Mouse (Mus musculus): ENCODE measurements around the gene Kmt2e. TPM values are rescaled to one million over a fixed set of nuclear protein-coding genes. Genes with fewer than 3 reads are reported as not detected.

The Kmt2e gene
- polyA plus RNA-seq, 1 experiment from 2014 or later: 86.4 TPM

GRCm38 (mm10) chr5:23412247-23412948 is 21.8 kb upstream of the Kmt2e start:
- no peak overlapping the region for H3K9ac ChIP-seq
- H3K27me3 ChIP-seq (replicated peaks): no peaks in the 10 kb centered on the region
- WGBS: 60% methylated on average over 5 of the region's 5 CpGs
- peaks cover 20% of the 10 kb centered on the region for H3K4me1 ChIP-seq (replicated peaks)
- no peak overlapping the region for H3K27ac ChIP-seq
- H3K36me3 ChIP-seq: no peaks in the 10 kb centered on the region
- no peaks in the 10 kb centered on the region for H3K9me3 ChIP-seq
- no peak for ATAC-seq
- H3K4me2 ChIP-seq (replicated peaks): no peak overlapping the region
- no peak overlapping the region for H3K4me3 ChIP-seq (replicated peaks)

GRCm38 (mm10) chr5:23413058-23413457 is 21.2 kb upstream of the Kmt2e start:
- WGBS: 60% methylated on average over 4 of the region's 4 CpGs
- no peak overlapping the region for H3K4me2 ChIP-seq (replicated peaks)
- no peaks in the 10 kb centered on the region for H3K36me3 ChIP-seq
- no peaks in the 10 kb centered on the region for H3K9me3 ChIP-seq
- no peak overlapping the region for H3K27ac ChIP-seq
- H3K9ac ChIP-seq: no peak overlapping the region
- no peak overlapping the region for H3K4me3 ChIP-seq (replicated peaks)
- no peaks in the 10 kb centered on the region for H3K27me3 ChIP-seq (replicated peaks)
- H3K4me1 ChIP-seq (replicated peaks): peaks cover 23% of the 10 kb centered on the region
- ATAC-seq: no peak

GRCm38 (mm10) chr5:23413575-23414470 is 20.4 kb upstream of the Kmt2e start:
- WGBS: 48% methylated on average over 12 of the region's 12 CpGs
- no peak overlapping the region for H3K4me2 ChIP-seq (replicated peaks)
- no peak overlapping the region for H3K9ac ChIP-seq
- peaks cover 24% of the 10 kb centered on the region for H3K4me1 ChIP-seq (replicated peaks)
- peak overlapping the region; percentile 33; the same call in 1 of the 2 replicates for H3K27ac ChIP-seq
- no peaks in the 10 kb centered on the region for H3K36me3 ChIP-seq
- no peaks in the 10 kb centered on the region for H3K27me3 ChIP-seq (replicated peaks)
- no peak overlapping the region for H3K4me3 ChIP-seq (replicated peaks)
- no peaks in the 10 kb centered on the region for H3K9me3 ChIP-seq
- no peak for ATAC-seq

GRCm38 (mm10) chr5:23414490-23415126 is 19.6 kb upstream of the Kmt2e start:
- Histone ChIP-seq H3K9me3 (no peaks in the 10 kb centered on the region), H3K4me2 (replicated peaks) (no peak overlapping the region), H3K27ac (0 out of 2 replicates have a peak overlapping the region, but pooled peaks have one; percentile 33), H3K36me3 (no peaks in the 10 kb centered on the region), H3K4me3 (replicated peaks) (no peak overlapping the region), H3K27me3 (replicated peaks) (no peaks in the 10 kb centered on the region), H3K9ac (no peak overlapping the region), H3K4me1 (replicated peaks) (peaks cover 32% of the 10 kb centered on the region)
- 55% methylated on average over 4 of the region's 4 CpGs for WGBS
- ATAC-seq: peak; percentile 32; the same call in 1 of the 2 replicates

GRCm38 (mm10) chr5:23415571-23416285 is 18.5 kb upstream of the Kmt2e start:
- peak; percentile 16 for ATAC-seq
- Histone ChIP-seq H3K27ac (peak overlapping the region; percentile 59), H3K36me3 (no peaks in the 10 kb centered on the region; the same call in 1 of the 2 replicates)

GRCm38 (mm10) chr5:23416286-23416643 is 18.0 kb upstream of the Kmt2e start:
- no peak overlapping the region for H3K9ac ChIP-seq
- peak; percentile 22; the same call in 1 of the 2 replicates for ATAC-seq
- H3K4me1 ChIP-seq (replicated peaks): peaks cover 40% of the 10 kb centered on the region
- no peak overlapping the region for H3K4me3 ChIP-seq (replicated peaks)
- H3K27me3 ChIP-seq (replicated peaks): no peaks in the 10 kb centered on the region
- H3K27ac ChIP-seq: peak overlapping the region; percentile 59
- no peak overlapping the region for H3K4me2 ChIP-seq (replicated peaks)
- WGBS: 53% methylated on average over 6 of the region's 6 CpGs
- H3K9me3 ChIP-seq: no peaks in the 10 kb centered on the region
- H3K36me3 ChIP-seq: no peaks in the 10 kb centered on the region; the same call in 1 of the 2 replicates

More at GRCm38 (mm10) chr5:23415571-23416285, 18.5 kb upstream of the Kmt2e start:
- 24% methylated on average over 7 of the region's 7 CpGs for whole genome bisulfite sequencing
- H3K27me3 ChIP-seq (replicated peaks): no peaks in the 10 kb centered on the region
- H3K4me1 ChIP-seq (replicated peaks): peaks cover 39% of the 10 kb centered on the region
- no peak overlapping the region for H3K4me3 ChIP-seq (replicated peaks)
- no peak overlapping the region for H3K4me2 ChIP-seq (replicated peaks)
- H3K9me3 ChIP-seq: no peaks in the 10 kb centered on the region
- H3K9ac ChIP-seq: no peak overlapping the region

- Histone ChIP-seq H3K36me3 (no peaks in the 10 kb centered on the region; the same call in 1 of the 2 replicates), H3K27ac (peak overlapping the region; percentile 96; the same call in 1 of the 2 replicates), H3K27me3 (replicated peaks) (no peaks in the 10 kb centered on the region), H3K9ac (peak overlapping the region; percentile 70; the same call in 1 of the 2 replicates), H3K9me3 (no peaks in the 10 kb centered on the region), H3K4me2 (replicated peaks) (peak overlapping the region; percentile 85), H3K4me3 (replicated peaks) (peak overlapping the region; percentile 56), H3K4me1 (replicated peaks) (peaks cover 40% of the 10 kb centered on the region)
- WGBS: 63% methylated on average over 2 of the region's 2 CpGs
- ATAC-seq: no peak
Measured at GRCm38 (mm10) chr5:23417716-23418115, 16.5 kb upstream of the Kmt2e start.

GRCm38 (mm10) chr5:23418147-23418781 is 16.0 kb upstream of the Kmt2e start:
- peak overlapping the region; percentile 96 for H3K27ac ChIP-seq
- peak overlapping the region; percentile 56 for H3K4me3 ChIP-seq (replicated peaks)
- peak overlapping the region; percentile 70 for H3K9ac ChIP-seq
- H3K27me3 ChIP-seq (replicated peaks): no peaks in the 10 kb centered on the region
- ATAC-seq: peak; percentile 92
- WGBS: under 1% methylated on average over 40 of the region's 40 CpGs
- H3K36me3 ChIP-seq: no peaks in the 10 kb centered on the region; the same call in none of the 2 replicates
- peak overlapping the region; percentile 85 for H3K4me2 ChIP-seq (replicated peaks)
- H3K9me3 ChIP-seq: no peaks in the 10 kb centered on the region
- peaks cover 40% of the 10 kb centered on the region for H3K4me1 ChIP-seq (replicated peaks)

GRCm38 (mm10) chr5:23418797-23419595 is 15.2 kb upstream of the Kmt2e start:
- Histone ChIP-seq H3K27me3 (replicated peaks) (no peaks in the 10 kb centered on the region), H3K9ac (peak overlapping the region; percentile 70; the same call in 1 of the 2 replicates), H3K4me1 (replicated peaks) (peaks cover 39% of the 10 kb centered on the region), H3K4me2 (replicated peaks) (peak overlapping the region; percentile 85), H3K27ac (peak overlapping the region; percentile 96), H3K4me3 (replicated peaks) (peak overlapping the region; percentile 56), H3K9me3 (no peaks in the 10 kb centered on the region), H3K36me3 (no peaks in the 10 kb centered on the region; the same call in none of the 2 replicates)
- WGBS: 3% methylated on average over 18 of the region's 18 CpGs
- ATAC-seq: peak; percentile 24; the same call in 1 of the 2 replicates

GRCm38 (mm10) chr5:23419616-23420170 is 14.5 kb upstream of the Kmt2e start:
- Histone ChIP-seq H3K9ac (no peak overlapping the region), H3K36me3 (no peaks in the 10 kb centered on the region; the same call in none of the 2 replicates), H3K4me1 (replicated peaks) (peaks cover 36% of the 10 kb centered on the region), H3K27me3 (replicated peaks) (no peaks in the 10 kb centered on the region), H3K27ac (peak overlapping the region; percentile 96), H3K4me3 (replicated peaks) (no peak overlapping the region), H3K4me2 (replicated peaks) (peak overlapping the region; percentile 85), H3K9me3 (no peaks in the 10 kb centered on the region)
- no peak for ATAC-seq
- 31% methylated on average over 7 of the region's 7 CpGs for WGBS
